Mouse (Mus musculus) frontal cortex, postnatal 14 days (tissue): ENCODE data around the gene Myzap.
"Not testable (repeated sequence)": the region's sequence is repeated elsewhere in the genome, so short reads cannot be mapped to it uniquely, and the experiment has no call there.

Source experiments
- DNase-seq, 2 experiments: peaks; one replicate each; pipeline ENCODE4 v3.0.0; 2022; ENCODE audit warnings: low spot score in 2 of 2

Gene Myzap

DNA sequence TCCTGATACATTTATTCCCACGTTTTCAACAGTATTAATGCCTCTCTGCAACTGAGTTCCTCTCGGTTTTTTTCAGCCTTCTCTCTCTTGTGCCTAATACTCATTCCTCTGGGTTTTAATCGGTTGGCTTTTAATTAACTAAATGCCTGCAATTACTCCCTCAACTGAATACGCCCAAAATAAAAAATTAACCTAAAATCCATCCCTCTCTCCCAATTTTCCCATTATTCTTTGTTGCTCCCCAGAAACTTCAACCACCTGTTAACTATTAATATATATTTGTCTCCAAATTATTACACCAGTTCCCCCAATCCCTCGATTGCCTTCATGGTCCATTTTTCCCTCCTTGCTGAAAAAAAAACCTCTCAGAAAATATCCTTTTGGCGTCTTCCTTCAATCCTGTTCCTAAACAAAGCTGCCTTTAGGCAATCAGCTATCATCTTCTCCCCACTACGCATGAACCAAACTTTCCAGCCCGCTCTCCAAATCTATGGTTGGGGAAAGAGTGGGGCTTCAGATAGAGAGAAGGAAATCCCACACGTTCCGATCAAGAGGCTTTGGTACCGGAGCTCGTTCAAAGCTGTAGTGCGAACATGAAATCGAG, 107.2 kb downstream of the Myzap start:
- DNase-seq: no peak

DNA sequence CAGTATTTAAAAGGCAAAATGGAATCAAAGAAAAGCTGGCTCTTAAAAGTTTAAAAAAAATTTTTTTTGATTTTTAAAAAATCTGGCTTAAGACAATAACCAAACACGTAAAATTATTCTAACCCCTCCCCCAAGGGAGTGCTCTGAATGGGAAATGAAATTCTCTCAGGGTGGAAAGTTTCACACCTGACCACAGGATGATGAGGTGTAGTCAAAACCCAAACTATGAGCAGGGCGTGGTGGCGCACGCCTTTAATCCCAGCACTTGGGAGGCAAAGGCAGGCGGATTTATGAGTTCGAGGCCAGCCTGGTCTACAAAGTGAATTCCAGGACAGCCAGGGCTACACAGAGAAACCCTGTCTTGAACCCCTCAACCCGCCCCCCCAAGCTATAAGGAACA, 108.3 kb downstream of the Myzap start:
- not testable (repeated sequence) for DNase-seq

DNA sequence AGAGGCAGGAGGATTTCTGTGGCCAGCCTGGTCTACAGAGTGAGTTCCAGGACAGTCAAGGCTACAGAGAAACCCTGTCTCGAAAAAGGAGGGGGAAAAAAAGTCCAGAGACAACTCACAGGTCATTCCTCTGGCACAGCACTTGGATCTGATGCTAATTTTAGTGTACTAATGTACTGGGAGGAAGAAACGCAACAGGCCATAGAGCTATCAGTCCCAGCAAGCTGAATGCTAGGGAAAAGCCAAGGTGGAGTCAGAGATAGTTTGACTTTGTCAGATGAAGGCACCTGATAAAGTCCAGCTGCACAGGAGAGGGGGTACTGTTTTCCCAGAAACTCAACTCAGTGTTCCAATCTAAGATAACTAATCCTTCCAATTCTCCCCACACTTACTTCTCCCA, 111.9 kb downstream of the Myzap start:
- DNase-seq: no peak

DNA sequence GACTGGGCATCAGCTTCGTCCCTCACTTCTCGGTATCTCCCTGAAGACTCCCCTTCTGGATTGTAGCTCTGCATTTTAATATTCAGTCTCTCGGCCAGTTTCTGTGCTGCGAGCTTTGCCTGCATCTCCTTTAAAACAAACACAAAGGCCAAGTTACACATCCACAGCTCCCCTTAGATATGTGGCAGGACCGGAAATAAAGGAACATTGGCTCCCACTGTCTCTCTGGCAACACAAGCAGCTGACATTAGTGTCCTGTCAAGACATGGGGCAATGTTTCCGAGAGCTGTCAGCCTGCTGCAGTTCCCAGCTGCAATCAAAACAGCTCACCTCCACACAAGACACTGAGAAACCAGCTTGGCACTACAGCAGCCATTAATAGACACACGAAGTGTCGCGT, 112.7 kb downstream of the Myzap start:
- no peak for DNase-seq

DNA sequence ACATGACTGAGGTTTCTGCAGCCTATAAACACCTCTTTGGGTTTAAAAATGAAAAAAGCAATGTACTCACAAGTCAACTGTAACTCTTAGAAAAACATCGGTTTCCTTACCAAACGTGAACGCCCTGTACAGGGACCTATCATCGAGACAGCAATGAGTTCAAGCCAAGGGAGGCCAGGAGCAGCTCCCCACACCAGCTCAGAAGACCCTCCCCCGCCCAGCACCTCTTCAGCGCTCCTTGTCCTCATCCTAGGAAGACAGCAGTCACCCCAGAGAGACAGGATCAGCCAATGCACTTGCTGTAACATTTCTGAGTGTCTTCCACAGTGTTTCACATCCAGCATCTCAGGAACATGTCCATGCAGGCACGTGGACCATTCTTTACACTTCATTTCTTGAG, 113.6 kb downstream of the Myzap start:
- no peak for DNase-seq

DNA sequence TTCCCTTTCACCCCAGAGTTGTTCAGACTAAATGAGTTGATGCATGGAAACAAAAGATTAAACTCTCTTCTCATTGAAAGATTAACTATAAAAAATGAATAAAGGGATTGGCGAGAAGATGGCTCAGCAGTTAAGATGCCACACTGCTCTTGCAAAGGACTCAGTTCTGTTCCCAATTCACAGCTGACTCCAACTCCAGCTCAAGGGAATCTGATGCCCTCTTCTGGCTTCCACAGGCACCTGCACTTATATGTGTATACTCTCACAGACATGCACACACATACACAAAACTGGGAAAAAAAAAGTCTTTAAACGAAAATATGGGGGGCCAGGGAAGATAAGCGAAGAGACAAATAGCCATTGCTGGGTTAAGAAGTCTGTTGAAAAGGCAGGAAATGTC, 115.6 kb downstream of the Myzap start:
- DNase-seq: no peak

DNA sequence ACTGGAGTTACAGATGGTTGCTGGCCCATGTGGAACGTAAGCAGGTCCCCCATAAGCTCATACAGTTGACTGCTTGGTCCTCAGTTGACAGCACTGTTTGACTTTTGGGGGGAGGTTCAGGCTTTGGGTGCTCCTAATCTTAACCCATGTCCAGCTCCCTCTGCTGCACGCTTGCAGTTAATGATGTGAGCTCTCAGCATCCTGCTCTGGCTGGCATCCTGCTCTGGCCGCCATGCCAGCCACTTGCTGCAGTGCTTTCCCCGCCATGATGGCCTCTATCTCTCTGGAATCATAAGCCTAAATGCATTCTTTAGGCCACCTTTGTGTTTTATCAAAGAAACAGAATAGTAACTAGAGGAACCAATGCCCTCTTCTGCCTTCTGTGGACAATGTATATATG, 116.6 kb downstream of the Myzap start:
- no peak for DNase-seq

DNA sequence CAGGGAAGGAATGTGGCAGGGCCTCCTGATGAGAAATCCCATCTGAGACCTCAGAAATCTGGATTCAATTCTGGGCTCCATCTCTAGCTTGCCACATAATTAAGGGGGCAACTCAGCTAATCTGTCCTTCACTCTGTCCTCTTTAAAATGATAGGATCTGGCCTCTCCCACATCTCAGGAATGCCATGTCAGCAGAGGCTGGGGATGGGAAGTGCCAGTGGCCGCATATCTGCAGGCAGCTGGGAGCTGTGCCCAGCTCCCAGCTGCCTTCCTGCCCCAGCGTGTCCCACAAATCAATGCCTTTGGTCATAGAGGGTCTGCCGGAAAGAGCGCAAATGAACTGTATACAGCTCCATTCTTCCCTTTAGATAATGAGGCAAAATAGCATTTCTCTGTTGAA, 124.7 kb downstream of the Myzap start:
- no peak for DNase-seq

DNA sequence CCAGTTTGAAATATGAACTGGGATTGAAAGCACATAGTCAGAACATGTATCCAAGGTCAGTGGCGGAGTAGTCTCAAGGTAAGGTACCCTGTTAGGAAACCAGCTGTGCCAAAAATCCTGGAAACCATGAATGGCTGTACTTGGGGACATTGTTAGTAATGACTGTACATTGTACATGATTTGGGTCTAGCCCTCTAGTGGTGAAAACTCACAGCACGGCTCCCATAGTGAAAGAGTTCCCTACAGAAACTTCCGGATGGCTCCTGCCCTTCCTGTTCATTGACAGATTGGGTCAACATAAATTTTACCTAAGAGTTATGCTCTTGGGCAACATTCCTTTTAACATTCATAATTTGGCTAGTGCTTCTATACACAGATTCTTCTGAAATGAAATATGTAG, 126.0 kb downstream of the Myzap start:
- DNase-seq: peak in 1 of 2 experiments; percentile 24

DNA sequence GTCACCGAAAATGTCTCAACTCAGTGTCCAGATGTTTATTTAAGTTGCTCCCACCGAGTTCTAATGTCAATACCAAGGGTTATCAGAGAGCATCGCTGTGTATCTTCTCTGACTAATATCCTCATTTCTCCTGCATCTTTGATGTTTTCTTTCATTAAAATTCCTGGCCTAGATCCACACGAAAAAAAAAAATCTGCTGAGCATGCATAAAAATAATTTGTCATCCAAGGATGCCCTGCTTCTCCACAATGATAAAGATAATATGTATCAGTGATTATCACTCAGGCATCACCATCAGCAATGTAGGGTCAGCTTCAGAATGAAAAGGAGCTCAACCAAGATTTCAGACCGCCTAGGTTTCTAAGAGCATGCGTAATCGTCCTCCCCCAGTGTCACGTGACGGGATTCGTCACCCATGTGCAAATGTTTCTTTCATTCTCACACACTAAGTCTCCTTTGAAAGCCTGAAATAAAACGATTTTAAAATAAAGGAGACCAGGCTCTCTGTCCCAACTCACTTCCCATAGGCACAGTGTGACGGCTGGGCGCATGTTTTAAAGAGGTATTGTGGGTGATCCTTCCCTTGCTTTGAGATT, 129.0 kb downstream of the Myzap start:
- DNase-seq: no peak

DNA sequence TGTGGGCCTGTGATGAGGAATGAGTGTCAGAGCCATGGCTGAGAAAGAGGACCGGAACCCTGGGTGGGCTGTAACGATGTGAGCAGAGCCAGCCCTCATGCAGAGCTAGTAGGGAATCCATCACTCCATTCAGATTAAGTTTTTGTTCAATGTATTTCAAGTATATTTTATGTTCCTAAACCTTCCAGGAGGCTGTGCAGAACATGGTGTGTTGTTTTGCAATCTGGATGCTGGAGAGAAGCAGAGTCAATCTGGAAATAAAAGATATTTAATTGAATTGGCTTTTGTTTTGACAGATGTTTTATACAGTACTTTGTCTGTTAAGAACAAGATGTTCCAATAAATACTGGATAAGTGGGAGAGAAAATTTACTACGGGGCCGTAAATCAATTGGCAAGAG, 135.4 kb downstream of the Myzap start:
- no peak for DNase-seq
